In the genomic region with DNA sequence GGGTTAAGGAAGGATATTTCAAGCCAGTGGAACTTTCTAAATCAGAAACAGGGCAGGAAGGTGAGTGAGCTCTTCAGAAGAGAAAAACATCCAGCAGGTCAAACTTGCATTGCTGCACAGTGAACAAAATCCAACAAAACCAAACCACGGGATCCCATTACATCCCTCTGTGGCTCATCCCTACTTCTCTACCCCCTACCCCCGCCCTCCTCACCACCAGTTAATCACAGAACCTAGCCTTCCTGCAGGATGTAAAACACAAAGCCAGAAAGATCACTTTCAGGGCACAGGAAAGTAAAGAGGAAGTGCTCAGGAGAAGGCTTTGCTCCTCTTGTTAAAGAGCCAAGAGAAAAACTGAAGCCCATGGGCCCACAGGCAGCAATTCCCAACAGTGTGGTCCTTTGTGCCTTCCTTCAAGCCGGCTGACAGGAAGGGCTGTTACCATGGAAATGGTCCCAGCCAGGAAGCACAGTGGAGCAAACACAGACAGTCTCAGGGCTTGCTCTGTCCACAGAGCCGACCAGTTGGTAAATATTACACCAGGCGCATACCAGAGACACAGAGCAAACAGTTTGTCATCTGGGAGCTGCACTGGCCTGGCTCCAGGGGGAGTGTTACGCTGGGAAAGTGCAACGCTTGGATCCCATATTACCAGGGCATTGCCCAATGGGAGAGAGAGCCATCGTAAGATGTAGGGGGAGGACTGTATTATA, we compare ENCODE assay signal across 8 mouse cellular contexts.
DNase-seq lines count a peak whose midpoint lies in the region; ATAC-seq and TF ChIP-seq lines count a peak whose summit lies in the region.

No protein-coding gene starts in this region.

- ATAC-seq in forebrain, embryonic 12.5 days (ENCODE audit: low FRiP score): peak; percentile 86

- WGBS in forebrain, embryonic 12.5 days: 48% methylated on average over 8 of the region's 8 CpGs

- H3K9ac ChIP-seq in forebrain, embryonic 12.5 days: no peak overlapping the region

- H3K9me3 ChIP-seq in forebrain, embryonic 12.5 days: no peaks in the 10 kb centered on the region

- H3K27ac ChIP-seq in forebrain, embryonic 12.5 days: peak overlapping the region; percentile 48; the same call in 1 of the 2 replicates
- no peak overlapping the region for H3K27ac ChIP-seq in left cerebral cortex, adult 2 months

- H3K36me3 ChIP-seq in forebrain, embryonic 12.5 days (replicated peaks): no peaks in the 10 kb centered on the region

- H3K4me2 ChIP-seq in forebrain, embryonic 12.5 days: no peak overlapping the region

- peak; percentile 16 for DNase-seq in right cerebral cortex, adult 18-20 months
- no peak for DNase-seq in right cerebral cortex, adult 2 months (ENCODE audit: low spot score in 2 of 2)
- DNase-seq in heart, postnatal 14 days: peak; percentile 55 to 68
- peak; percentile 84 to 86 for DNase-seq in kidney, postnatal 36 days
- peak; percentile 82 for DNase-seq in mesoderm, embryonic 11.5 days (ENCODE audit: low read depth, low spot score)
- peak; percentile 42 for DNase-seq in urinary bladder, postnatal 25 days (ENCODE audit: low spot score)
- DNase-seq in left cerebral cortex, adult 2 months (ENCODE audit: extremely low spot score in 1 of 2, low spot score in 2 of 2): no peak

- peaks cover 9% of the 10 kb centered on the region; the same call in 1 of the 2 replicates for H3K4me1 ChIP-seq in forebrain, embryonic 12.5 days

- TF ChIP-seq CTCF in left cerebral cortex, adult 2 months (IDR thresholded peaks at IDR 0.05): no peak

- intact Hi-C loops in heart, postnatal 14 days (cut with DNase I): loop anchor here (2.0 kb wide), 1 partner anchor 62 kb away; a partner anchor contains a TSS
- intact Hi-C loops in left cerebral cortex, adult 2 months (cut with DNase I): loop anchor here (5.0 kb wide), 1 partner anchor 62 kb away; a partner anchor contains a TSS

- no peaks in the 10 kb centered on the region for H3K27me3 ChIP-seq in forebrain, embryonic 12.5 days

- H3K4me3 ChIP-seq in forebrain, embryonic 12.5 days (replicated peaks): no peak overlapping the region
- H3K4me3 ChIP-seq in left cerebral cortex, adult 2 months: no peak overlapping the region

Comparison
In these comparisons a context has a peak if more than half of its experiments do, and no peak if none do; other contexts are left out.
1. DNase-seq: peak in right cerebral cortex, adult 18-20 months (single experiment), heart, postnatal 14 days (2 of 2), kidney, postnatal 36 days (2 of 2), mesoderm, embryonic 11.5 days (single experiment) and urinary bladder, postnatal 25 days (single experiment); none in right cerebral cortex, adult 2 months (0 of 2) and left cerebral cortex, adult 2 months (0 of 2).